ENCODE assay signal across 11 mouse cellular contexts in the genomic region with DNA sequence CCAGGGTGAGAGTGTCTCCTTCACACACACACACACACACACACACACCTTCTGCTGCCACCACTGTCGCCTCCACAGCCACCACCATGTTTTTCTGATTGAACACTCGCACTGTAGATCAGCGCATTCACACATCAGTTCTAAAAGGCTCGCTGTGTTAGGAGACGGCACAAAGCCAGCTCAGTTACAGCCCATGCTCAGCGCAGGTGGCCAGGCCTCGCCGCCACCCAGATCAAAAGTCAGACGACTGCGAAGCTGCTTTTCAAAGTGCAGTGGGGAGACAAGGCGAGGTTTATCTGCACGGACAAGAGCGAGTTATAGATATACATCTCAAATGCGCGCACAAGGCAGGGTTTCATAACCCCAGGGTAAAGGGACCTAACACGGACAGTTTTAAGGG.
DNase-seq lines count a peak whose midpoint lies in the region; ATAC-seq lines count a peak whose summit lies in the region.
"Had no signal": no experiment of that assay in that cellular context is flagged by ENCODE, and none has a peak within 500 bp of the region (broad histone marks: within the 10 kb centered on the region; RNA-seq: fewer than 3 reads in every experiment).

No protein-coding gene starts in this region.

- peak; percentile 59 to 61 for DNase-seq in right cerebral cortex, postnatal 10 days (ENCODE audit: low spot score in 2 of 2)
- no peak for DNase-seq in right cerebral cortex, postnatal 25 days
- peak; percentile 37 for DNase-seq in large intestine, adult 2 months (ENCODE audit: low read depth, low spot score)
- no peak for DNase-seq in adrenal gland, adult 2 months
- DNase-seq in lung, postnatal 10 days: no peak
- DNase-seq in forebrain, embryonic 11.5 days (ENCODE audit: low spot score): no peak
- DNase-seq: cerebellum, adult 9-10 months; forebrain, postnatal 0 days; gastrocnemius, postnatal 36 days; layer of hippocampus, postnatal 36 days had no signal

- H3K4me2 ChIP-seq in intestine, embryonic 16.5 days (ENCODE audit: low read depth, low read length): no peak overlapping the region
- H3K4me2 ChIP-seq in forebrain, embryonic 11.5 days (ENCODE audit: low read depth, low read length, severe bottlenecking): no peak overlapping the region

- H3K36me3 ChIP-seq in intestine, embryonic 16.5 days (ENCODE audit: control insufficient read depth, insufficient read depth, low read length): no peaks in the 10 kb centered on the region
- no peaks in the 10 kb centered on the region; the same call in 1 of the 2 replicates for H3K36me3 ChIP-seq in forebrain, embryonic 11.5 days (ENCODE audit: control insufficient read depth, insufficient read depth, low read length)

- H3K27me3 ChIP-seq in intestine, embryonic 16.5 days (replicated peaks; ENCODE audit: control insufficient read depth, insufficient read depth, low read length): no peaks in the 10 kb centered on the region
- H3K27me3 ChIP-seq in forebrain, embryonic 11.5 days (ENCODE audit: control insufficient read depth, insufficient read depth, low read length): no peaks in the 10 kb centered on the region

- ATAC-seq in intestine, embryonic 16.5 days: peak; percentile 74
- no peak for ATAC-seq in forebrain, embryonic 11.5 days (replicated peaks; ENCODE audit: low FRiP score)
- ATAC-seq: forebrain, postnatal 0 days had no signal

- 0 out of 2 replicates have a peak, but pooled peaks cover 15% of the 10 kb centered on the region for H3K4me1 ChIP-seq in intestine, embryonic 16.5 days (ENCODE audit: control insufficient read depth, insufficient read depth, low read length)
- no peaks in the 10 kb centered on the region for H3K4me1 ChIP-seq in forebrain, embryonic 11.5 days (replicated peaks; ENCODE audit: control insufficient read depth, insufficient read depth, low read length)

- H3K4me3 ChIP-seq in intestine, embryonic 16.5 days (ENCODE audit: low read length): no peak overlapping the region
- no peak overlapping the region for H3K4me3 ChIP-seq in forebrain, embryonic 11.5 days (ENCODE audit: low read depth, low read length)

- 55% methylated on average over 16 of the region's 16 CpGs for WGBS in intestine, embryonic 16.5 days
- 34% methylated on average over 16 of the region's 16 CpGs for WGBS in large intestine, adult 2 months
- 81% methylated on average over 16 of the region's 16 CpGs for WGBS in forebrain, embryonic 11.5 days

- H3K9ac ChIP-seq in intestine, embryonic 16.5 days (ENCODE audit: low read depth, low read length): no peak overlapping the region
- H3K9ac ChIP-seq in forebrain, embryonic 11.5 days (ENCODE audit: low read length): no peak overlapping the region
- H3K9ac ChIP-seq: forebrain, postnatal 0 days had no signal

- H3K27ac ChIP-seq in intestine, embryonic 16.5 days (ENCODE audit: low read length): no peak overlapping the region
- no peak overlapping the region for H3K27ac ChIP-seq in forebrain, embryonic 11.5 days (ENCODE audit: low read depth, low read length)

- no peaks in the 10 kb centered on the region for H3K9me3 ChIP-seq in intestine, embryonic 16.5 days (ENCODE audit: control insufficient read depth, low read length)
- H3K9me3 ChIP-seq in forebrain, embryonic 11.5 days (ENCODE audit: control insufficient read depth, low read length): no peaks in the 10 kb centered on the region

Comparison
In these comparisons a context has a peak if more than half of its experiments do, and no peak if none do; other contexts are left out.
1. DNase-seq: peak in right cerebral cortex, postnatal 10 days (2 of 2) and large intestine, adult 2 months (single experiment); none in right cerebral cortex, postnatal 25 days (single experiment), adrenal gland, adult 2 months (single experiment), lung, postnatal 10 days (single experiment) and forebrain, embryonic 11.5 days (single experiment).